Mouse (Mus musculus) cerebellum, adult 2 months (tissue): ENCODE measurements around the gene Hoxb1. TPM values are rescaled to one million over a fixed set of nuclear protein-coding genes. Genes with fewer than 3 reads are reported as not detected.

Experiments used
- DNase-seq, 2 experiments: peaks; one replicate each; pipeline ENCODE4 v3.0.0; 2021
- H3K27ac ChIP-seq: fragments of 200-500 bp; 2 replicates; pipeline ENCODE4 v1.5.1; 2012; ENCODE audit warnings: low read length, control low read depth, inconsistent platforms; ENCODE audit not compliant: insufficient read depth
- H3K27me3 ChIP-seq: fragments of 200-500 bp; 2 replicates; pipeline ENCODE4 v1.6.1; 2012; ENCODE audit warnings: inconsistent platforms, mild to moderate bottlenecking, low read length, moderate library complexity; ENCODE audit not compliant: control insufficient read depth, insufficient read depth
- H3K4me1 ChIP-seq: fragments of 200-500 bp; 2 replicates; pipeline ENCODE4 v1.6.1; 2011; ENCODE audit warnings: low read length; ENCODE audit not compliant: control insufficient read depth, insufficient read depth
- H3K4me3 ChIP-seq: fragments of 200-500 bp; replicated peaks from 2 replicates; pipeline ENCODE3; 2011; ENCODE audit warnings: mild to moderate bottlenecking, low read depth, low read length, control low read depth; ENCODE audit not compliant: insufficient read depth
- CTCF ChIP-seq: fragments of 200-500 bp; IDR thresholded peaks from 2 replicates; pipeline ENCODE4 v1.5.1; 2011; ENCODE audit warnings: low read depth, mild to moderate bottlenecking, control low read depth, low read length, moderate library complexity, borderline replicate concordance; ENCODE audit not compliant: insufficient read depth
- POLR2A ChIP-seq: fragments of 200-500 bp; IDR thresholded peaks from 2 replicates; pipeline ENCODE4 v1.6.1; 2011; ENCODE audit warnings: low read length, control low read depth, borderline replicate concordance; ENCODE audit not compliant: insufficient read depth
- WGBS: fragments of 180-500 bp; shearing (Covaris S2); methylation state at CpG from one replicate; pipeline ENCODE4 v1.1.7; 2018; 5-methylcytosine and 5-hydroxymethylcytosine counted together
- polyA plus RNA-seq: library from polyadenylated mRNA; depleted of rRNA; stranded (reverse); fragments of >200 nt; gene quantifications from 2 replicates; pipeline ENCODE4 v1.2.3, GENCODE M21; 2012; rRNA removed

The Hoxb1 gene
- polyA plus RNA-seq, 1 experiment, result not detected

GRCm38 (mm10) chr11:96412941-96413491, 47.5 kb downstream of the Hoxb1 start:
- Histone ChIP-seq H3K4me1 (no peaks in the 10 kb centered on the region), H3K27me3 (no peaks in the 10 kb centered on the region), H3K4me3 (no peak overlapping the region), H3K27ac (no peak overlapping the region)
- no peak for TF ChIP-seq POLR2A
- no peak for TF ChIP-seq CTCF
- WGBS, result 78% methylated on average over 9 of the region's 9 CpGs
- DNase-seq, result no peak

GRCm38 (mm10) chr11:96413527-96413926, 48.0 kb downstream of the Hoxb1 start:
- peak in 1 of 2 experiments; percentile 2 for DNase-seq
- Histone ChIP-seq H3K4me1 (no peaks in the 10 kb centered on the region), H3K27ac (no peak overlapping the region), H3K27me3 (no peaks in the 10 kb centered on the region), H3K4me3 (no peak overlapping the region)
- 2% methylated on average over 8 of the region's 8 CpGs for WGBS
- no peak for TF ChIP-seq CTCF
- TF ChIP-seq POLR2A, result no peak

- no peak for TF ChIP-seq CTCF
- TF ChIP-seq POLR2A, result no peak
- DNase-seq, result no peak
- Histone ChIP-seq H3K27ac (no peak overlapping the region), H3K4me3 (no peak overlapping the region), H3K4me1 (no peaks in the 10 kb centered on the region), H3K27me3 (no peaks in the 10 kb centered on the region)
- 30% methylated on average over 2 of the region's 2 CpGs for WGBS
These were observed 48.5 kb downstream of the Hoxb1 start for GRCm38 (mm10) chr11:96414002-96414401.

Other genes starting within 250 kb of the Hoxb1 start
- gene Ttll6, start 232.0 kb upstream of the Hoxb1 start, polyA plus RNA-seq, result 0.39 and 0.52 TPM in 2 replicates
- gene Hoxb13, start 171.4 kb upstream of the Hoxb1 start, polyA plus RNA-seq, result not detected in 2 replicates
- not detected in 2 replicates for gene Hoxb9, start 94.3 kb upstream of the Hoxb1 start, polyA plus RNA-seq
- gene Hoxb8, start 83.8 kb upstream of the Hoxb1 start, polyA plus RNA-seq, result 0.11 and 1.0 TPM in 2 replicates
- 0.11 TPM in 1 of 2 replicates, not detected in the other for gene Hoxb7, start 79.1 kb upstream of the Hoxb1 start, polyA plus RNA-seq
- 1.5 and 3.2 TPM in 2 replicates for gene Hoxb6, start 73.3 kb upstream of the Hoxb1 start, polyA plus RNA-seq
- 6.8 and 9.3 TPM in 2 replicates for gene Hoxb5, start 62.4 kb upstream of the Hoxb1 start, polyA plus RNA-seq
- gene Hoxb4, start 47.5 kb upstream of the Hoxb1 start, polyA plus RNA-seq, result 1.5 TPM in 2 replicates
- 5.4 and 5.5 TPM in 2 replicates for gene Hoxb3, start 42.4 kb upstream of the Hoxb1 start, polyA plus RNA-seq
- 4.2 and 4.7 TPM in 2 replicates for gene Hoxb2, start 15.2 kb upstream of the Hoxb1 start, polyA plus RNA-seq
- 0.98 and 1.5 TPM in 2 replicates for gene Skap1, start 98.8 kb downstream of the Hoxb1 start, polyA plus RNA-seq